Mouse (Mus musculus) liver, adult 2 months (tissue): ENCODE data around the gene Atp6v1g2.

Source experiments
- CTCF ChIP-seq: fragments of 200-500 bp; IDR thresholded peaks from 2 replicates; pipeline ENCODE4 v1.5.1; 2011; ENCODE audit warnings: low read depth, low read length, control low read depth
- POLR2A ChIP-seq: fragments of 200-500 bp; IDR thresholded peaks from 2 replicates; pipeline ENCODE4 v1.6.1; 2011; ENCODE audit warnings: low read length, control low read depth; ENCODE audit not compliant: insufficient read depth; ENCODE audit errors: extremely low read depth

GRCm38 (mm10) chr17:35196321-35196641, 37.2 kb upstream of the Atp6v1g2 start:
- TF ChIP-seq CTCF, result no peak
- TF ChIP-seq POLR2A, result no peak
